Mouse (Mus musculus) cortical plate, adult 2 months (tissue): Measurements from ENCODE around the gene Oxct2a.
"Not testable (repeated sequence)": the region's sequence is repeated elsewhere in the genome, so short reads cannot be mapped to it uniquely, and the experiment has no call there.

Source experiments
- CTCF ChIP-seq: fragments of 200-500 bp; IDR thresholded peaks from 2 replicates; pipeline ENCODE4 v1.5.1; 2011; ENCODE audit warnings: mild to moderate bottlenecking, control low read depth, low read length; ENCODE audit not compliant: insufficient read depth; ENCODE audit errors: extremely low read depth
- POLR2A ChIP-seq: fragments of 200-500 bp; IDR thresholded peaks from 2 replicates; pipeline ENCODE4 v1.6.1; 2011; ENCODE audit warnings: mild to moderate bottlenecking, low read length, control low read depth; ENCODE audit not compliant: insufficient read depth; ENCODE audit errors: extremely low read depth

DNA sequence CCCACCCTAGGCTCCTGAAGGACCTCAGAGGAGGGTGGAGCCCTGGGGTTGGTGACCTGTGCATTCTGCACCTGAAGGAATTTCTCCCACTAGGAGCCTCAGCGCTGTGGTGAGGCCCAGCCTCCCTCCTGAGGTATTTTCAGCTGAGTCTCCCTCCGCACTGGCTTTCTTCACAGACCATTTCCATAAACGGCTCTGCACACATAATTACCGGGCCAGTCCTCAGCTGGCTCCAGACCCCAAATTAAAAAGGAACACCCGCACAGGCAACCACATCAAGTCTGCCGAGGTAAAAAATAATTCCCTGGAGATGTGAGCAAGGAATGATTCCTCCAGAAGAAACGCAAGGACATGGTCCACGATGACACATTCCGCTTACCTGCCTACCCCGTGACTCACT, 11.8 kb upstream of the Oxct2a start:
- not testable (repeated sequence) for TF ChIP-seq POLR2A, CTCF
